Comparison of ENCODE assay signal across 7 mouse cellular contexts in genomic region chr13:45963497-45964330, GRCm38 (mm10). TPM values are rescaled to one million over a fixed set of nuclear protein-coding genes. Genes with fewer than 3 reads are reported as not detected.
DNase-seq lines count a peak whose midpoint lies in the region; ATAC-seq and TF ChIP-seq lines count a peak whose summit lies in the region.

No protein-coding gene starts in this region.

- peak; percentile 88 for DNase-seq in adrenal gland, adult 8-10 months
- peak; percentile 83 for DNase-seq in embryo, embryonic 11 days
- peak; percentile 83 for DNase-seq in kidney, adult 11 months
- peak; percentile 45 for DNase-seq in limb, embryonic 14.5 days (ENCODE audit: low spot score)
- peak; percentile 71 to 77 for DNase-seq in spleen, adult 18-20 months

- peak overlapping the region; percentile 86 for H3K9ac ChIP-seq in limb, embryonic 14.5 days (ENCODE audit: low read depth, low read length, severe bottlenecking)
- peak overlapping the region; percentile 94 for H3K9ac ChIP-seq in midbrain, embryonic 15.5 days

- peak overlapping the region; percentile 87 for H3K4me3 ChIP-seq in limb, embryonic 14.5 days (replicated peaks; ENCODE audit: low read length)
- peak overlapping the region; percentile 78 for H3K4me3 ChIP-seq in midbrain, embryonic 15.5 days

- H3K4me2 ChIP-seq in limb, embryonic 14.5 days (replicated peaks; ENCODE audit: low read depth, low read length, severe bottlenecking), result peak overlapping the region; percentile 85
- H3K4me2 ChIP-seq in midbrain, embryonic 15.5 days, result peak overlapping the region; percentile 93

- H3K9me3 ChIP-seq in limb, embryonic 14.5 days (ENCODE audit: control insufficient read depth, low read length), result no peaks in the 10 kb centered on the region
- no peaks in the 10 kb centered on the region for H3K9me3 ChIP-seq in midbrain, embryonic 15.5 days

- H3K27me3 ChIP-seq in limb, embryonic 14.5 days (ENCODE audit: control insufficient read depth, insufficient read depth, low read length), result no peaks in the 10 kb centered on the region
- no peaks in the 10 kb centered on the region for H3K27me3 ChIP-seq in midbrain, embryonic 15.5 days (replicated peaks)

- WGBS in limb, embryonic 14.5 days, result under 1% methylated on average over 39 of the region's 95 CpGs
- WGBS in midbrain, embryonic 15.5 days, result 0% methylated on average over 82 of the region's 95 CpGs

- peak; percentile 41 for ATAC-seq in granulocyte monocyte progenitor cell, adult 5-6 weeks (replicated peaks; ENCODE audit: poor library complexity, severe bottlenecking)
- peak; percentile 25 for ATAC-seq in limb, embryonic 14.5 days (ENCODE audit: low FRiP score, low read depth)
- peak; percentile 41 for ATAC-seq in midbrain, embryonic 15.5 days (replicated peaks)

- H3K36me3 ChIP-seq in limb, embryonic 14.5 days (ENCODE audit: control insufficient read depth, insufficient read depth, low read length), result no peaks in the 10 kb centered on the region
- H3K36me3 ChIP-seq in midbrain, embryonic 15.5 days (replicated peaks), result no peaks in the 10 kb centered on the region

- peaks cover 30% of the 10 kb centered on the region for H3K4me1 ChIP-seq in limb, embryonic 14.5 days (ENCODE audit: control insufficient read depth, insufficient read depth, low read length)
- H3K4me1 ChIP-seq in midbrain, embryonic 15.5 days, result peaks cover 54% of the 10 kb centered on the region

- H3K27ac ChIP-seq in limb, embryonic 14.5 days (replicated peaks; ENCODE audit: low read depth, low read length), result peak overlapping the region; percentile 89
- H3K27ac ChIP-seq in midbrain, embryonic 15.5 days, result peak overlapping the region; percentile 97

- no peak for TF ChIP-seq POLR2A in limb, embryonic 14.5 days (IDR thresholded peaks at IDR 0.05; ENCODE audit: borderline replicate concordance, extremely low read depth, insufficient read depth, insufficient read length)

RNA-seq across cellular contexts. Expression of gene Atxn1, which starts 1.1 kb away (rescaled TPM):
- total RNA-seq in adrenal gland, adult 8-10 months (2022), result 10 to 100 TPM; 32.0 to 59.9 (median 48.1) TPM
- total RNA-seq in granulocyte monocyte progenitor cell, adult 5-6 weeks (2014; fragmentation: Nextera tagmentation), result 26.9 and 35.7 TPM in 2 replicates
- total RNA-seq in granulocyte monocyte progenitor cell, adult 5-6 weeks (2017), result 6.0 and 11.9 TPM in 2 replicates
- polyA plus RNA-seq in limb, embryonic 14.5 days (2012; rRNA removed), result 5.3 and 6.4 TPM in 2 replicates
- polyA plus RNA-seq in limb, embryonic 14.5 days (2014; fragmentation: Nextera tagmentation; extraction: Ambion mirVana), result 3.3 and 3.4 TPM in 2 replicates
- polyA plus RNA-seq in midbrain, embryonic 15.5 days (2015; fragmentation: Nextera tagmentation; extraction: Ambion mirVana), result 8.6 and 9.0 TPM in 2 replicates

Comparison
In these comparisons a context has a peak if more than half of its experiments do, and no peak if none do; other contexts are left out.
1. Peak in every context shown above with its lines: DNase-seq, ATAC-seq, H3K4me3 ChIP-seq and H3K27ac ChIP-seq.